Mouse (Mus musculus) Patski (cell line): ENCODE data around the gene Napepld. TPM values are rescaled to one million over a fixed set of nuclear protein-coding genes. Genes with fewer than 3 reads are reported as not detected.
A peak's percentile ranks its signal among the peaks of the same experiment; 100 is the strongest.

Experiments
- ATAC-seq: fragments of 100-300 bp; one replicate; pipeline ENCODE4 v1.8.0; 2021
- CTCF ChIA-PET: fragments of 350-600 bp; sonication (Branson Sonifier 250); formaldehyde crosslinking; loops from one replicate; lab custom pipeline; 2022; ENCODE audit warnings: inconsistent platforms; lab: Charles Lee
- POLR2A ChIA-PET: fragments of 350-600 bp; sonication (Branson Sonifier 250); formaldehyde crosslinking; loops from one replicate; lab custom pipeline; 2022; ENCODE audit warnings: antibody characterized with exemption, inconsistent platforms; lab: Charles Lee
- DNase-seq: peaks from one replicate; pipeline ENCODE4 v3.0.0-alpha.2; 2011; ENCODE audit warnings: low read depth, low spot score
- H3K27me3 ChIP-seq: fragments of 371-371 bp; one replicate; pipeline ENCODE4 v1.5.1; 2021
- CTCF ChIP-seq: fragments of 100-300 bp; IDR thresholded peaks from one replicate; pipeline ENCODE4 v1.5.1; 2021
- in situ Hi-C: fragments of 300-500 bp; cut with MboI; formaldehyde crosslinking; loops from 3 replicates; pipeline ENCODE4 v1.11.1; 2018; ENCODE audit warnings: low pct_unique_long_range_greater_than_20kb, mixed read lengths
- polyA plus RNA-seq: library from polyadenylated mRNA; unstranded; gene quantifications from one replicate; pipeline ENCODE4 v1.2.3, GENCODE M21; 2021

Gene Napepld
- 5.2 TPM for polyA plus RNA-seq

DNA sequence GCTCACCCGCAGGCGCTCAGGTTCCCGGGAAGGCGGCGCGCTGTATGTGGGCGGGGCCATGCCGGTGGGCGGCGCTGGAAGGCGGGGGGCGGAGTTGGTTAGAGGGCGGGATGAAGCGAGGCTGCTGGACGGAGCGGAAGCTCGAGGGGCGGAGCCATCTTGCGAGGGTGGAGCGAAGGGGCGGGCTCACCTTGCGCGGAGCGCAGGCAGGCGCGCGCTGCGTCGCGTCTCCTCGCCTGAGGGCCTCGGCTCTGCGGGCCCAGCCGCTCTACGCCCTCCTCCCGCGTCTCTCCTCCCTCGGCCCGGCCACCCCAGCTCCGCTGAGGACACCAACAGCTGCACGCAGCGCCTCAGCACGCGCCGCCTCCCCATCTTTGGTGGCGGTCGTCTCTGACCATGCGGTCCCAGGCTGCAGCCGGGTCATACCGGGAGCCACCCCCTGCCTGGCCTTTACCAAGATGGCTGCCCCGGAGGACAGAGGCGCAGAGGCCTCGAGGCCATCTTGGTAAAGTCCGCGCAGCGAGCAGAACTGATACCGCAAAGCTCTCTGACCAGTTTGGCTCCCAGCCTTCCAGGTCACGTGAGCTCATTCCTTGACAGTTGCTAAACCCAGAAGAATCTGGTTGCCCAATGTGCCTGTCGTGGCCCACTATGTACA lies at the start of gene Napepld:
Gene Napepld, minus strand, starts transcription at position 46 of the 658 bp plus-strand sequence.
- peak; percentile 86 for DNase-seq
- ChIA-PET CTCF (interaction anchor here (1.0 to 2.1 kb wide), 6 partner anchors 10 to 61 kb away, joined by 3 to 10 read pairs (median 4); no protein-coding TSS in a partner anchor), POLR2A (interaction anchor here (0.8 to 2.1 kb wide), 4 partner anchors 31 to 84 kb away, joined by 3 to 7 read pairs (median 5); partner anchors contain the start of genes Dnajc2 and Psmc2)
- ATAC-seq = peak; percentile 99
- no peak for TF ChIP-seq CTCF
- in situ Hi-C loops = no loop called here
- no peaks in the 10 kb centered on the region for H3K27me3 ChIP-seq

DNA sequence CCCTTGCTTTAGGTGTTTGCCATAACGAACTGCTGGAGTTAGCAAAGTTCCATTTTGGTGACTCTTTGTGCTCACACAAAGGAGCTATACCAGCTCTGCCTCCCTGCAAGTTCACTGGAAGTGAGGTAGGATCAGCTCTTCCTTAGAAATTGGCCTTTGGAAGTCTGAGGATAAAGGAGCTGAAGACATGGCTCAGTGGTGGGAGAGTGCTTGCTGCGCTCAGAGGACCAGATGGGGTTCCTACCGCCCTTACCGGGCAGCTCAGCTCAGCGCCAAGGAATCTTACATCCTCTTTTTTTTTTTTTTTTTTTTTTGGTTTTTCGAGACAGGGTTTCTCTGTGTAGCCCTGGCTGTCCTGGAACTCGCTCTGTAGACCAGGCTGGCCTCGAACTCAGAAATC lies 44.8 kb upstream of the Napepld start:
- TF ChIP-seq CTCF = no peak
- DNase-seq = no peak
- no peak for ATAC-seq
- H3K27me3 ChIP-seq = no peaks in the 10 kb centered on the region
- in situ Hi-C loops = no loop called here
- ChIA-PET CTCF (interaction anchor here (0.8 to 1.9 kb wide), 4 partner anchors 9 to 15 kb away, joined by 3 to 6 read pairs (median 4); partner anchors contain the start of gene Pmpcb), POLR2A (no interaction called here)

DNA sequence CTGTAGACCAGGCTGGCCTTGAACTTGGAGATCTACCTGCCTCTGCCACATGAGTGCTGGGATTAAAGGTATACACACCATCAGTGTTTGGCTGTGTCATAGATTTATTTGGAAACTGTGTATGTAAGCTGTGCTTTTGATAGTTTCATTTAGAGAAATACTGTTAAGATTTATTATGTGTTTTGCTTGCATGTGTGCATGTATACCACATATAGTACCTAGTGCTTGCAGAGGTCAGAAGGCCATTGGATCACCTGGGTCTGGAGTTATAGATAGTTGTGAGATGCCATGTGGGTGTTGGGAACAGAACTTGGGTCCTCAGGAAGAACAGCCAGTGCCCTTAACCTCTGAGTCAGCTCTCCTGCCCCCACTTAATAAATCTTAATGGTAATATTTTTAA lies 43.5 kb upstream of the Napepld start:
- POLR2A ChIA-PET = no interaction called here
- no peak for TF ChIP-seq CTCF
- in situ Hi-C loops = no loop called here
- DNase-seq = no peak
- no peak for ATAC-seq
- CTCF ChIA-PET = interaction anchor here (0.6 to 1.9 kb wide), 5 partner anchors 8 to 201 kb away, joined by 3 to 6 read pairs (median 4); partner anchors contain the start of gene Pmpcb
- H3K27me3 ChIP-seq = no peaks in the 10 kb centered on the region

DNA sequence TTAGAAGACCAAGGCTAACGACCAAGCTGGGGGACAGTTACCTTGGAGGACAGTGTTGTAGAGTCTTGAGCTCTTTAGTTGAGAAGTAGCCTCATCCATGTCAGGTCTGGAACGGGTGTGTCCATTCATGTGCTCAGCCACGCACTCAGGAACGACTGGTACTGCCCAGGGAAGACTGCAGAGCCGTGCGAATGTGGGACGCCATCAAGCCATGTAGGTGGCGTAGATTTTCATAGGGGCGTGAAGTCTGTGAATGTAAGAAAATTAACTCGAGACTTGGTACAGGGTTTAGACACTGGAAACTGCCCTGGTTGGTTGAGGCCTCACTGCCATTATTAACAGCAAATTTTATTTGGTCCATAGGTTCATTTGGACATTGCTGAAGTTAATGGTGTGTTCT lies 42.4 kb upstream of the Napepld start:
- DNase-seq (no peak), ATAC-seq (no peak)
- ChIA-PET CTCF (interaction anchor here (0.8 to 1.6 kb wide), 2 partner anchors 15 to 40 kb away, joined by 3 to 4 read pairs; no protein-coding TSS in a partner anchor), POLR2A (no interaction called here)
- no peaks in the 10 kb centered on the region for H3K27me3 ChIP-seq
- no peak for TF ChIP-seq CTCF
- in situ Hi-C loops = no loop called here

DNA sequence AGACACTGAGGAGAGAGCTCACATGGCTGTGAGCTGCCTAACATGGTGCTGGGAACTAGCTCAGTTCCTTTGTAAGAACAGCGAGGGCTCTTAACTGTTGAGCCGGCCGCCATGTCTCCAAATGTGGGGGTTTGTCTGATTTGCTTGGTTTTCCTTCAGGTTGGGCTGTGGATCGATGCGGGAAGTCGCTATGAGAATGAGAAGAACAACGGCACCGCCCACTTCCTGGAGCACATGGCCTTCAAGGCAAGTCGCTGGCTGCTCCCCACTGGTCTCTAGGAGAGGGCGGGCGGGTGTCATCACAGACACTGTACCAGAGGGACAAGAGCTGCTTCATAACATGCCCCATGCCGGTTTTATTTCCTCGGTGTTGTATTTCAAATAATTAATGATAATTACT lies 38.7 kb upstream of the Napepld start:
- in situ Hi-C loops = loop anchor here (5.0 kb wide), 1 partner anchor 88 kb away; no protein-coding TSS in a partner anchor
- ChIA-PET CTCF (no interaction called here), POLR2A (no interaction called here)
- TF ChIP-seq CTCF = no peak
- H3K27me3 ChIP-seq = no peaks in the 10 kb centered on the region
- ATAC-seq (no peak), DNase-seq (no peak)

DNA sequence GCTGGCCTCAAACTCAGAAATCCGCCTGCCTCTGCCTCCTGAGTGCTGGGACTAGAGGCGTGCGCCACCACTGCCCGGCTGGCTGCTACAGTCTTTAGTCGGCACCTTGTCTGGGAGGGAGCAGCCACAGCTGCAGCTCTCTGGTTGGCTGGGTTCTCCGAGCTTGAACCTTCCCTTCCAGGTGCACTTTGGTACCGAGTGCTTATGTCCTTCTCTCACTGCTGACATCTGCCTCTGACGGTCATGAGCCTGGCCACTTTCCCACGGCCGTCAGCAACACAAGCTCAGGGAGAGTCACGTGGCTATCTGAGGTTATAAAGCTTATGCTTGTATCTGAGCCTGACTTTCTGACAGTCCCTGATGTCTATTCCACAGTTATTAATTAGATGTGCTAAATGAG lies 37.9 kb upstream of the Napepld start:
- TF ChIP-seq CTCF = no peak
- POLR2A ChIA-PET = no interaction called here
- no peaks in the 10 kb centered on the region for H3K27me3 ChIP-seq
- DNase-seq = no peak
- no peak for ATAC-seq
- CTCF ChIA-PET = no interaction called here
- in situ Hi-C loops = loop anchor here (5.0 kb wide), 1 partner anchor 87 kb away; no protein-coding TSS in a partner anchor

DNA sequence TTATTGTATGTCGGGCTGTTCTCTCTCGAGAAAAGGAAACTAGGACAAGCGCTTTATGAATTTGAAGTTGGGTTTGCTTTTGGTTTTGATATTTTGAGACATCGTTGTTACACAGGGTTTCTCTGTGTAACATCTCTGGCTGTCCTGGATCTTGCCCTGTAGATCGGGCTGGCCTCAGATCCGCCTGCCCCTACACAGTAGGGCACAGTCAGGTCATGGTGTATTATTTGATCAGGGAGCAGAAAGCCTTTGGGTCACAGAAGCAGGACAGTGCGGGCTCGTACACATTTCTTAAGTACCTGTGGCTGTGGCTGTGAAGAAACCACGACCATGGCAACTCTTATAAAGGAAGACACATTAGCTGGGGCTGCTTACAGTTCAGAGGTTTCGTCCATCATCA lies 36.4 kb upstream of the Napepld start:
- in situ Hi-C loops = loop anchor here (5.0 kb wide), 1 partner anchor 85 kb away; no protein-coding TSS in a partner anchor
- POLR2A ChIA-PET = no interaction called here
- CTCF ChIA-PET = no interaction called here
- ATAC-seq = no peak
- no peaks in the 10 kb centered on the region for H3K27me3 ChIP-seq
- no peak for TF ChIP-seq CTCF
- no peak for DNase-seq

DNA sequence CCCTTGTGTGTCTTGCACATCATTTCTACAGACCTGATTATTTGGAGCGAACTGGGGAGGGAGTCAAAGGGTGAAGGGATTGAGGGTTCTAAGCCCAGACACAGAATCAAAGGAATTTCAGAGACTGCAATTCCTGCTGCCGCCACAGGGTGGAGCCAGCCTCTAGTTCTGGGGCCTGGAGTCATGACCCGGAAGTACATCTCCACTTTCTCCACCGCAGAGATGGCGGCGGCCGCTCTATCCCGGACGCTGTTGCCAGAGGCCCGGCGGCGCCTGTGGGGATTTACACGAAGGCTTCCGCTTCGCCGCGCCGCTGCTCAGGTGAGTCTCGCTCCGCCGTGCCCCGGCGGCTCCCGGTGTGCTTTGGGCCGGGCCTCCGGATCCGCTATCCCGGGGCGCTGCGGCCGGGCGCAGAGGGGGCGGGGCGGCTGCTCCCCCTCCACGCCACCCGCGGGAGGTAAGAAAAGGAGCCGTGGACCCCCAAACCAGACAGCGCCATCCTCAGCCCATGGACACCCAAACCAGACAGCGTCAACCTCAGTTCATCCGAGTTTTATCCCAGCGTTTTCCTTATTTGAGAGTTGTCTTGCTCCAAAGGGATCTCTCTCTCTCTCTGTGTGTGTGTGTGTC lies 35.9 kb upstream of the Napepld start, which contains the start of gene Pmpcb:
Gene Pmpcb, plus strand, starts transcription at position 186 of the 630 bp plus-strand sequence.
- in situ Hi-C loops = loop anchor here (5.0 kb wide), 1 partner anchor 85 kb away; no protein-coding TSS in a partner anchor

DNA sequence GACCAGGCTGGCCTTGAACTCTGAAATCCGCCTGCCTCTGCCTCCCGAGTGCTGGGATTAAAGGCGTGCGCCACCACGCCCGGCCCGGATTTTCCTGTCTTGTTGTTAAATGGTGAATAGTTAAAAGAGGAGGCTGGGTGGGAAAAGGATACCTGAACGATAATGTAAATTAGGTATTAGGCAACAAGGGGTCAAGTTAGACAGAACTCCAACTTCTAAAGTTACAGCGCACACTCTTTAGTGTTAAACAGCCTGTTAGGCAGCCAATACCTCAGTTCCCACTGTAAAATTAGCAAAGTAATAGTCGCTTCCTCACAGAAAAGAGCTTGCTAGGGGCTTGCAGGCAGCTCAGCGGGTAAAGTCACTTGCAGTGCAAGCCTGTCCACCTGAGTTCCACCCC lies 34.9 kb upstream of the Napepld start:
- H3K27me3 ChIP-seq = no peaks in the 10 kb centered on the region
- DNase-seq = no peak
- CTCF ChIA-PET = interaction anchor here (0.6 to 1.8 kb wide), 14 partner anchors 9 to 96 kb away, joined by 3 to 12 read pairs (median 4); partner anchors contain the start of genes Armc10 and Fbxl13
- POLR2A ChIA-PET = interaction anchor here (0.6 to 1.8 kb wide), 2 partner anchors 35 to 49 kb away, joined by 3 to 7 read pairs; partner anchors contain the start of genes Dnajc2, Napepld and Psmc2
- TF ChIP-seq CTCF = no peak
- ATAC-seq = no peak
- in situ Hi-C loops = loop anchor here (5.0 kb wide), 1 partner anchor 84 kb away; no protein-coding TSS in a partner anchor

More for the DNA sequence above, 35.9 kb upstream of the Napepld start, which contains the start of gene Pmpcb:
- ChIA-PET CTCF (interaction anchor here (1.0 to 1.8 kb wide), 5 partner anchors 8 to 96 kb away, joined by 3 to 7 read pairs (median 4); no protein-coding TSS in a partner anchor), POLR2A (no interaction called here)
- peak; percentile 98 for TF ChIP-seq CTCF
- ATAC-seq (peak; percentile 66), DNase-seq (no peak)
- no peaks in the 10 kb centered on the region for H3K27me3 ChIP-seq

DNA sequence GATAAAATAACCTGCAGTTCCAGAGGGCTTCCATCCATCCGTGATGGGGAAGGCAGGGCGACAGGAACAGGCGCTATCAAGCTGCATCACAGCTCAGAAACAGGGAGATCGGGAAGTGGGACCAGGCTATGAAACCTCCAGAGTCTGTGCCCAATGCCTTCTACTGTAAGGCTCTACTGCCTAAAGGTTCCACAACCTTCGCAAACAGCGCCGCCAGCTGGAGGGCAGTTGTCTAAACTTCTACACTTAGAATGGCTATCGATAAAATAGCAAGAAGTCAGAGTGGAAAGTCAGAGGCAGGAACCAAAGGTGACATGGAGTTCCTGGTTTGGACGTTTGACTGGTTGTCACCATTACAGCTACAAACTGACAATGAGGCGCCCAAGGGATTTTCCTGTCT lies 34.4 kb upstream of the Napepld start:
- TF ChIP-seq CTCF = peak; percentile 91
- ATAC-seq (no peak), DNase-seq (no peak)
- POLR2A ChIA-PET = interaction anchor here (1.8 kb wide), 1 partner anchor 35 kb away, joined by 7 read pairs; the partner anchor contains the start of gene Napepld
- no peaks in the 10 kb centered on the region for H3K27me3 ChIP-seq
- CTCF ChIA-PET = interaction anchor here (1.0 to 1.8 kb wide), 12 partner anchors 9 to 91 kb away, joined by 3 to 12 read pairs (median 5); partner anchors contain the start of genes Armc10, Fbxl13 and Napepld
- in situ Hi-C loops = loop anchor here (5.0 kb wide), 1 partner anchor 83 kb away; no protein-coding TSS in a partner anchor
